Mouse (Mus musculus) spleen, adult 2 months (tissue): ENCODE measurements around the gene Micu1. TPM values are rescaled to one million over a fixed set of nuclear protein-coding genes. Genes with fewer than 3 reads are reported as not detected.

ENCODE experiments used
- DNase-seq, 2 experiments: peaks; one replicate each; pipeline versions ENCODE4 v3.0.0 to v3.0.0-alpha.2; 2012 to 2021; ENCODE audit warnings: low spot score in 2 of 2, low read depth in 1 of 2
- H3K27ac ChIP-seq: fragments of 200-500 bp; 2 replicates; pipeline ENCODE4 v1.5.1; 2012; ENCODE audit warnings: low read length, inconsistent platforms; ENCODE audit not compliant: insufficient read depth
- H3K27me3 ChIP-seq: fragments of 200-500 bp; 2 replicates; pipeline ENCODE4 v1.6.1; 2012; ENCODE audit warnings: mild to moderate bottlenecking, moderate library complexity, low read length, inconsistent platforms; ENCODE audit not compliant: control insufficient read depth, insufficient read depth
- H3K36me3 ChIP-seq: fragments of 200-500 bp; 2 replicates; pipeline ENCODE4 v1.6.1; 2012; ENCODE audit warnings: mild to moderate bottlenecking, low read length, inconsistent platforms; ENCODE audit not compliant: control insufficient read depth, insufficient read depth
- H3K4me1 ChIP-seq: fragments of 200-500 bp; 2 replicates; pipeline ENCODE4 v1.6.1; 2011; ENCODE audit warnings: inconsistent platforms; ENCODE audit not compliant: control insufficient read depth, insufficient read depth, insufficient read length
- H3K4me3 ChIP-seq: fragments of 200-500 bp; 2 replicates; pipeline ENCODE4 v1.5.1; 2011; ENCODE audit warnings: mild to moderate bottlenecking, inconsistent platforms; ENCODE audit not compliant: insufficient read depth, insufficient read length; ENCODE audit errors: extremely low read depth
- CTCF ChIP-seq: fragments of 200-500 bp; IDR thresholded peaks from 2 replicates; pipeline ENCODE4 v1.5.1; 2011; ENCODE audit warnings: mild to moderate bottlenecking, inconsistent platforms; ENCODE audit not compliant: insufficient read depth, insufficient read length, insufficient replicate concordance; ENCODE audit errors: extremely low read depth
- POLR2A ChIP-seq: fragments of 200-500 bp; IDR thresholded peaks from 2 replicates; pipeline ENCODE4 v1.6.1; 2011; ENCODE audit warnings: low read depth, low read length, inconsistent platforms
- WGBS: fragments of 180-500 bp; shearing (Covaris S2); methylation state at CpG from one replicate; pipeline ENCODE4 v1.1.7; 2018; 5-methylcytosine and 5-hydroxymethylcytosine counted together
- polyA plus RNA-seq: library from polyadenylated mRNA; depleted of rRNA; stranded (reverse); fragments of >200 nt; gene quantifications from 2 replicates; pipeline ENCODE4 v1.2.3, GENCODE M21; 2012

Micu1 gene
- polyA plus RNA-seq, 1 experiment, result 21.9 TPM

DNA sequence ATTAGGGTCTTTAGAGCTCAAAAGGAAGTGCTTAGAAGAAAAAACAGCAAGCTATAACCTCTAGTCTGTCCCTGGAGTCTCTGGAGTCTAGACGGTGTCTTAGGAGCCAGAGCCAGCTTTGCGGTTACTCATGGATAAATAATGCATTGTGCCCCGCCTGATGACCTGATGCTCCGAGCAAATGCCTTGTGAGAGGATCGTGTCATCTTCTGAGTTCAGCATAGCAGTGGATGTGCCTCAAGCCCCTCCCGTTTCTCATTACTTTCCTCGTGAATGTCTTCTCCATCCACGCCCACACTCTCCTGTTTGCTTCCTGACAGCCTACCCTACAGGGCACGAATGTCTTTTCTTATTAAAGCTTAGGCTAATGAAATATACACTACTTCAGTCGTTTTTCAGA, 97.9 kb downstream of the Micu1 start:
- Histone ChIP-seq H3K27me3 (no peaks in the 10 kb centered on the region), H3K36me3 (no peaks in the 10 kb centered on the region), H3K4me1 (no peaks in the 10 kb centered on the region), H3K27ac (no peak overlapping the region), H3K4me3 (no peak overlapping the region)
- no peak for TF ChIP-seq POLR2A
- no peak for TF ChIP-seq CTCF
- no peak for DNase-seq
- 77% methylated on average over 10 of the region's 10 CpGs for WGBS

DNA sequence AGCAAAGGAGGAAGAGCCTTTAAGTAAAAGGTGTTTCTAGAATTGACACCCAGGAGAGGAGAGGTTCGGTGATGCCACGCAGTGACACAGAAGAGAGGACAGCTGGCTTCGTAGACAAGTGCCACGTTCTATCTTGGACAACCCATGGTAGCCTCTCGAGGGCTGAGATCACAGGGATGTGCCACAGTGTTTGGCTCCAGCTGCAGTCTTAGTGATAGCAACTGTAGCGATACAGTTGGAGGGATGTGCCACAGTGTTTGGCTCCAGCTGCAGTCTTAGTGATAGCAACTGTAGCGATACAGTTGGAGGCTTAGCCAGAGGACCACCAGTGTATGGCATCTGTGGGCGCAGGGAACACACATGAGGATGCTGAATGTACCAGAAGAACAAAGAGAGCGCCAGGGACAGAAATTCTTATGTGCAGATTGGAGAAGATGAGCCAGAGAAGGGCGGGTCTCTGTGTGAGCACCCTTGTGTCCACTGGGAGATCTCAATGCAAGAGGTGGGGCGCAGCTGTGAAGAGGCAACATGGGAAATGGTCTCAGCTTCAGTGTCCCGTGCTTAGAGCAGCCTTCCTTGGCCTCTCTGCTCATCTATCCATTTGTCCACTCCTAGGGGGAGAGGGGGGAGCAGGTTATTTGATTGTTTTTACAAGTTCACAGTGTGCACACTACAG, 98.7 kb downstream of the Micu1 start:
- Histone ChIP-seq H3K36me3 (no peaks in the 10 kb centered on the region), H3K27ac (peak overlapping the region; percentile 50; the same call in 1 of the 2 replicates), H3K27me3 (no peaks in the 10 kb centered on the region), H3K4me3 (no peak overlapping the region), H3K4me1 (no peaks in the 10 kb centered on the region)
- 84% methylated on average over 12 of the region's 12 CpGs for WGBS
- no peak for DNase-seq
- TF ChIP-seq POLR2A (no peak), CTCF (no peak)

DNA sequence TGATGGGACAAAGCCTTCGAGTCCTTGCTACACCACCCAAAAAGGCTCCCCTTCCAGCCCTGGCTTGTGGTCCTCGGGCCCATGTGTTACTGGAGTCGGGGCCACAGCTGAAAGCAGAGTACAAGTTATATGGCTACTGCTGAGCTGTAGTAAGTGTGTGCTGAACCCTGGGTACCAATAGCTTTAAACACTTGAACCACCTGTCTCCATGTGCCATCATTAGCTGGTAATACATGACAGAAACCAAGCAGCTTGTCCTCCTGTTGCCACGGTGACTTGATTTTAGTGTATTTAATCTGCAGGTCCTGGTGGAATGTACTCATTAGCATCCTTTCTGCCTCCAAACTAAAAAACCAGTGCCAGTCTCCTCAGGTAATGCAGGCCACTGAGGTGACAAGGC, 106.4 kb downstream of the Micu1 start:
- WGBS, result 92% methylated on average over 4 of the region's 4 CpGs
- no peaks in the 10 kb centered on the region for H3K27me3 ChIP-seq
- H3K4me1 ChIP-seq, result no peaks in the 10 kb centered on the region; the same call in 1 of the 2 replicates
- TF ChIP-seq CTCF (no peak), POLR2A (no peak)
- no peak overlapping the region for H3K27ac ChIP-seq
- no peaks in the 10 kb centered on the region for H3K36me3 ChIP-seq
- H3K4me3 ChIP-seq, result no peak overlapping the region
- no peak for DNase-seq

DNA sequence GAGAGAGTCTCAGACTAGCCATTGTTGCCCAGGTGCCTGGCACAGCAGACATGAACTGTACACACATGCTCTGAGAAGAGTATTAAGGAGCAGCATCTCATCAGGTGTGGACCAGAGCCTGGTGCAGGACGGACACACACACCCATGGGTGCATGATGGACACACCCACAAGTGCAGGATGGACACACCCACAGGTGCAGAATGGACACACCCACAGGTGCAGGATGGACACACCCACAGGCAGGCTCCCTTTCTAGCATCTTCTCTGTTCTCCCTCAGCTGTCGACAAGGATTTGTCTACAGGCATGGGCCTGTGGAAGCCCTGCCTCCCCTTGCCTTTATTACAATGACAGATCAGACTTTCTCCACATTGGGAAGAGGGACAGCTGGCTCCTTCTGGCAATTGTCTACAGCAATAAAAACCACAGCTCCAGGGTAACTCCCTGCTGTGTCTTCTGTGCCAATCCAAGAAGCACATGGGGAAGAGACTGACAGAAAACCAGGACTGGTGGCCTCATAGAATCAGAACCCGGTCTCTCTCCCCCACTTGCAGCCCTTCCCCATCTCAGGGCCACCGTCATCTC, 107.8 kb downstream of the Micu1 start:
- Histone ChIP-seq H3K4me3 (no peak overlapping the region), H3K36me3 (no peaks in the 10 kb centered on the region), H3K4me1 (no peaks in the 10 kb centered on the region; the same call in 1 of the 2 replicates), H3K27me3 (no peaks in the 10 kb centered on the region), H3K27ac (no peak overlapping the region)
- no peak for TF ChIP-seq CTCF
- TF ChIP-seq POLR2A, result no peak
- 89% methylated on average over 4 of the region's 4 CpGs for WGBS
- no peak for DNase-seq

DNA sequence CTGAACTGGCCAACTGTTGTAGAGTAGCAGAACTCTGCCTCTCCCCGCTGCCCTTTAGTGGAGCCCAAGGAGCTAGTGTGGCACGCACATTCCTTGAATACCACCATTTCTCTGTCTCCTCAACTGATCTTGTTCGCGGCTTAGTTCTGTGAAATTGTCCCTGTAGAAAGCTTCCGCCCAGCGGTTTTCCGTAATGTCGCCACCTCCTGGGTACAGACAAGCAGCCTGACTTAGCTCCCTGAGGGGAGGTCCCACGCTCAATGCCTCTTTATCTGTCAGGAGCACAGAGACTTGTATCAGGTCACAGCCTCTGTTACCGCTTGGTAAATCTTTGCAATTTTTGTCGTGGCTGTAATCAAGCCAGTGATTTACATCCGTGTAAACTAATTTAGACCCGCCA, 110.7 kb downstream of the Micu1 start:
- H3K27ac ChIP-seq, result no peak overlapping the region
- TF ChIP-seq POLR2A (no peak), CTCF (no peak)
- WGBS, result 77% methylated on average over 13 of the region's 13 CpGs
- no peaks in the 10 kb centered on the region for H3K27me3 ChIP-seq
- DNase-seq, result no peak
- H3K4me1 ChIP-seq, result no peaks in the 10 kb centered on the region; the same call in 1 of the 2 replicates
- H3K36me3 ChIP-seq, result no peaks in the 10 kb centered on the region
- no peak overlapping the region for H3K4me3 ChIP-seq

DNA sequence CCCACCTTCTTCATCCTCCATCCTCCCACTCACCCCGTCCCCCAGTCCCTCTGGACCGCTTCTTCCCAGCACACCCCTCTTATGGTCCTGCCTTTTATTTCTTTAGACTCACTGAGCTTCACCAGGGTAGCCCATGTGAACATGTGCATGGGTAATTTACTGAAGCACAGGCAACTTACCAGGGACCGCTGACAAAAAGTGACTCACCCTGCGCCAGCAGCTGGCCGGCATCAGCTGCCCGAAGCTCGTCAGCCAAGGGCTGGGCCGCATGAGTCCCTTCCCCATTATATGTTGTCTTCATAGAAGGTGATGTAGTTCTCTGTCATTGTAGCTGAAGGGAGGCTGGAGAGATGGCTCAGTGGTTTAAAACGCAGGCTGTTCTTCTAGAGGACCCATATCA, 111.5 kb downstream of the Micu1 start:
- Histone ChIP-seq H3K36me3 (no peaks in the 10 kb centered on the region), H3K27ac (no peak overlapping the region), H3K4me1 (no peaks in the 10 kb centered on the region; the same call in 1 of the 2 replicates), H3K27me3 (no peaks in the 10 kb centered on the region), H3K4me3 (no peak overlapping the region)
- WGBS, result 97% methylated on average over 9 of the region's 9 CpGs
- no peak for DNase-seq
- no peak for TF ChIP-seq CTCF
- TF ChIP-seq POLR2A, result no peak

DNA sequence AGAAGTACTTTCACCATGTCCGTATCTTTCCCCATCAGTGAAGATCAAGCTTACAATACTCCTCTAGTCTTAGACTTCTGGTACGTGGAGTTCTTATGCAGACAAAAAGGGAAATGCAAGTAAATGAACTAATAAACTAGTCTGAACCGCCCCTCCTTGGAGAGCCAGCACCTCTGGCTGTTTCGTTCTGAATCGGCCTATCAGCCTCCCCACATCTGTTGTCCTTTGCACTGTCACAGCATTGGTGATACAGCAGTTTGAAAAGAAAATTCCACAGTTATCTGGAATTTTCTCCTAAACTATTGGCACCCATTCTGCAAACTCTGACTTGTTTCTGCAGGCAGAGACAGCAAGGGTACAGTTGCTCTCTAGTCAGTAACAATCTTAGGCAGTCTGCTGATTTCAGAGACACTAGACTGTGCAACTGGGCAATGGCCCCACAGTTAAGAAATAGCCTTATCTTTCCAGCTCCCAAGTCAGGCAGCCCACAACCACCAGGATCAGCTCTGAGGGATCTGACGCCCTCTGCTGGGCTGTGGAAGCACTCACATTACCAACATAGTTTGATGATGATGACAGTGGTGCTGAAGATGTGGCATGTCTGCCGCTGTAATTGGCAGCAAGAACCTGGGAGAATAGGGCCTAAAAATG, 112.4 kb downstream of the Micu1 start:
- no peak overlapping the region for H3K4me3 ChIP-seq
- H3K27ac ChIP-seq, result no peak overlapping the region
- no peaks in the 10 kb centered on the region for H3K27me3 ChIP-seq
- TF ChIP-seq CTCF, result peak; percentile 33; the same call in 1 of the 2 replicates
- no peak for TF ChIP-seq POLR2A
- no peaks in the 10 kb centered on the region for H3K36me3 ChIP-seq
- no peaks in the 10 kb centered on the region; the same call in 1 of the 2 replicates for H3K4me1 ChIP-seq
- 75% methylated on average over 7 of the region's 7 CpGs for WGBS
- no peak for DNase-seq
